Mouse (Mus musculus) hindbrain, postnatal 0 days (tissue): ENCODE results near the gene Nfxl1. TPM values are rescaled to one million over a fixed set of nuclear protein-coding genes. Genes with fewer than 3 reads are reported as not detected.

Experiments
- ATAC-seq: fragments of 200-750 bp; cut with Nextera tagmentation; 2 replicates; pipeline ENCODE4 v1.8.0; 2017; ENCODE audit warnings: mild to moderate bottlenecking, moderate TSS enrichment, moderate library complexity
- DNase-seq: peaks from one replicate; pipeline ENCODE4 v3.0.0-alpha.2; 2015; ENCODE audit warnings: low spot score
- H3K27ac ChIP-seq: fragments of 300-500 bp; sonication (generic); 2 replicates; pipeline ENCODE4 v1.5.1; 2014; ENCODE audit warnings: mild to moderate bottlenecking
- H3K27me3 ChIP-seq: fragments of 300-500 bp; sonication (generic); 2 replicates; pipeline ENCODE4 v1.6.1; 2014; ENCODE audit warnings: low read length, mixed read lengths; ENCODE audit not compliant: insufficient read depth
- H3K36me3 ChIP-seq: fragments of 300-500 bp; sonication (generic); 2 replicates; pipeline ENCODE4 v1.6.1; 2014; ENCODE audit warnings: low read length, mixed read lengths; ENCODE audit not compliant: insufficient read depth
- H3K4me1 ChIP-seq: fragments of 300-500 bp; sonication (generic); 2 replicates; pipeline ENCODE4 v1.6.1; 2014; ENCODE audit warnings: antibody characterized with exemption, low read length, mixed read lengths; ENCODE audit not compliant: insufficient read depth
- H3K4me2 ChIP-seq: fragments of 300-500 bp; sonication (generic); 2 replicates; pipeline ENCODE4 v1.6.1; 2014; ENCODE audit warnings: low read depth, mild to moderate bottlenecking, low read length, moderate library complexity, mixed read lengths
- H3K4me3 ChIP-seq: fragments of 300-500 bp; sonication (generic); 2 replicates; pipeline ENCODE4 v1.5.1; 2014; ENCODE audit warnings: low read length
- H3K9ac ChIP-seq: fragments of 300-500 bp; sonication (generic); replicated peaks from 2 replicates; pipeline ENCODE4 v1.6.1; 2014; ENCODE audit warnings: mild to moderate bottlenecking, low read length, moderate library complexity, mixed read lengths
- H3K9me3 ChIP-seq: fragments of 300-500 bp; sonication (generic); 2 replicates; pipeline ENCODE4 v1.6.1; 2016; ENCODE audit warnings: low read length, mixed read lengths
- CTCF ChIP-seq: IDR thresholded peaks from 2 replicates; pipeline ENCODE4 v1.5.1; 2016; ENCODE audit warnings: antibody characterized with exemption, control low read depth, low read depth
- WGBS: fragments of 180-500 bp; shearing (Covaris S2); extraction: QIAGEN DNeasy Blood & Tissue Kit; methylation state at CpG from one replicate; pipeline ENCODE4 v1.1.7; 2014; 5-methylcytosine and 5-hydroxymethylcytosine counted together
- polyA plus RNA-seq: library from polyadenylated mRNA; unstranded; fragments of >200 nt; fragmentation: Nextera tagmentation; extraction: Ambion mirVana; gene quantifications from 2 replicates; pipeline ENCODE4 v1.2.1, GENCODE M21; 2015
- total RNA-seq: library from RNA; depleted of rRNA; stranded (reverse); fragments of >200 nt; gene quantifications from 2 replicates; pipeline ENCODE4 v1.2.3, GENCODE M21; 2014

Gene Nfxl1
- total and polyA plus RNA-seq, 2 experiments from 2014 or later = 8.7 to 24.3 TPM

DNA sequence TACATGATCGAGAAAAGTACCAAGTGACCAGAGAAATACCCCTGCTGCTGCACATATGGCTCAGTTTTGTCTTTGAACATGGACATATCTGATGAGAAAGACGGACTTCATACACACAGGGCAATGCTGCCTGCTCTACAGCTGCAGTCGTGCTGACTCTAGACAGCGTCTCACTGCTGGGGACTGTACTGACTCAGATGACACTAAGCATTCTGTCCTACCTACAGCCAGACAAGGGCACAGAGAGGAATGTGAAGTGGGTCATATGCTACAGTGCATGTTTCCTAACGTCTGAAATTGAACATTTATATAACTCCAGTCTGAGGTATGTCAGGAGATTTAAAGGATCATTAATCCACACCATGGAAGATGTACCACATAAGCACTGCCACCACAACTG lies 45.7 kb downstream of the Nfxl1 start:
- no peak overlapping the region for H3K27ac ChIP-seq
- H3K27me3 ChIP-seq = no peaks in the 10 kb centered on the region
- H3K4me1 ChIP-seq = no peaks in the 10 kb centered on the region
- no peak for ATAC-seq
- H3K9me3 ChIP-seq = no peaks in the 10 kb centered on the region
- no peak overlapping the region for H3K9ac ChIP-seq
- 89% methylated on average over 5 of the region's 5 CpGs for WGBS
- H3K36me3 ChIP-seq = peaks cover 12% of the 10 kb centered on the region
- no peak overlapping the region for H3K4me2 ChIP-seq
- no peak overlapping the region for H3K4me3 ChIP-seq
- DNase-seq = no peak
- TF ChIP-seq CTCF = no peak

GRCm38 (mm10) chr5:72505740-72506139 lies 53.7 kb downstream of the Nfxl1 start:
- no peak overlapping the region for H3K4me3 ChIP-seq
- H3K27me3 ChIP-seq = peaks cover 19% of the 10 kb centered on the region
- no peak overlapping the region for H3K9ac ChIP-seq
- no peaks in the 10 kb centered on the region for H3K36me3 ChIP-seq
- peak; percentile 72 for TF ChIP-seq CTCF
- H3K4me2 ChIP-seq = no peak overlapping the region
- ATAC-seq (0 out of 2 replicates have a peak, but pooled peaks have one; percentile 4), DNase-seq (peak; percentile 79)
- WGBS = 74% methylated on average over 5 of the region's 5 CpGs
- H3K9me3 ChIP-seq = no peaks in the 10 kb centered on the region
- no peaks in the 10 kb centered on the region for H3K4me1 ChIP-seq
- no peak overlapping the region for H3K27ac ChIP-seq

- 1% methylated on average over 61 of the region's 64 CpGs for WGBS
- TF ChIP-seq CTCF = no peak
- H3K27me3 ChIP-seq = peaks cover 19% of the 10 kb centered on the region
- H3K9me3 ChIP-seq = no peaks in the 10 kb centered on the region
- no peaks in the 10 kb centered on the region for H3K4me1 ChIP-seq
- no peak within 1 kb of the TSS for H3K9ac ChIP-seq
- H3K4me2 ChIP-seq = peak within 1 kb of the TSS; percentile 58
- H3K27ac ChIP-seq = no peak within 1 kb of the TSS
- no peaks in the 10 kb centered on the region for H3K36me3 ChIP-seq
- DNase-seq (peak; percentile 10), ATAC-seq (peak; percentile 37)
- H3K4me3 ChIP-seq = peak within 1 kb of the TSS; percentile 38
Measured at GRCm38 (mm10) chr5:72503531-72504523, 55.7 kb downstream of the Nfxl1 start, which contains the start of gene Corin. TSS of gene Corin (minus strand) at chr5:72504473.

DNA sequence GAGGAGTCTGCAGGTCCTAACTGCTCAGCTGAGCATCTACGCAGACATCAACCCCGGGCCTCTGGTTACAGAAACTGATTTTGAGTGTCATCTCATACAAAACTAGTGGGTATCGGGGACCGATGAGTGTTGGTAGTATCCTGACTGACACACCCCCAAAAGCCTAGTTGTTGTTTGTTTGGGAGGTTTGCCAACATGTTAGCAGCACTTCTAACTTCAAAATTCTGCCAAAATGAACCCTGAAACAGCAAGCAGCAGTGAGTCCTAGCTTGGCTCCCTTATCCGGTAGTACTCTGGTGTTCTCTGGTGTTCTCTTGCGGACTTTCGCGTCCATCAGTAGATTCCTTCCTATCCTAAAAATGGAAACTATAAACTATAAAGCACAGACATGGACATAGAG lies 56.7 kb downstream of the Nfxl1 start:
- Histone ChIP-seq H3K36me3 (no peaks in the 10 kb centered on the region), H3K9me3 (no peaks in the 10 kb centered on the region), H3K4me3 (no peak overlapping the region), H3K4me1 (no peaks in the 10 kb centered on the region), H3K9ac (no peak overlapping the region), H3K4me2 (peak overlapping the region; percentile 58; the same call in 1 of the 2 replicates), H3K27ac (no peak overlapping the region), H3K27me3 (peaks cover 19% of the 10 kb centered on the region)
- DNase-seq (no peak), ATAC-seq (no peak)
- TF ChIP-seq CTCF = no peak
- WGBS = 74% methylated on average over 8 of the region's 8 CpGs

DNA sequence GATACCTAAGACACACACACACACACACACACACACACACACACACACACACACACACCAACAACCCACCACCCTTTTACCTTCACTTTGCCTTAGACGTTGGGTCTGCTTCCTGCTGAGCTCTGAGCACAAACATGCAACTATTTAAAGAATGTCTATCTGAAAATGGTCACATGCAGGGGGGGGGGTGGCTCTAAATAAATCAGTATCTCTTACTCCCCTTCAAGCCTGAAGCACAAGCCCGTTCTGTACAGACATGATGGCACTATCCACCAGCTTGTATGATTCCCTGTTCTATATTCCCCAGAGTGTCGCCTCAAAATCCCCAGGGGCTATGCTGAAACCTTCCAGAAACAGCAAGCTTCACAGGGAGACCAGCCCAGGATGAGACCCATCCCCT lies 57.7 kb downstream of the Nfxl1 start:
- Histone ChIP-seq H3K4me1 (no peaks in the 10 kb centered on the region), H3K4me2 (no peak overlapping the region), H3K27me3 (peaks cover 19% of the 10 kb centered on the region), H3K4me3 (no peak overlapping the region), H3K9ac (no peak overlapping the region), H3K27ac (no peak overlapping the region), H3K36me3 (no peaks in the 10 kb centered on the region), H3K9me3 (no peaks in the 10 kb centered on the region)
- WGBS = 56% methylated on average over 3 of the region's 3 CpGs
- TF ChIP-seq CTCF = no peak
- DNase-seq (no peak), ATAC-seq (no peak)

GRCm38 (mm10) chr5:72498271-72498670 lies 61.2 kb downstream of the Nfxl1 start:
- H3K4me3 ChIP-seq = no peak overlapping the region
- peaks cover 3% of the 10 kb centered on the region; the same call in 1 of the 2 replicates for H3K27me3 ChIP-seq
- H3K27ac ChIP-seq = no peak overlapping the region
- H3K36me3 ChIP-seq = no peaks in the 10 kb centered on the region
- H3K4me1 ChIP-seq = no peaks in the 10 kb centered on the region
- TF ChIP-seq CTCF = no peak
- no peak for ATAC-seq
- 72% methylated on average over 10 of the region's 10 CpGs for WGBS
- DNase-seq = no peak
- no peaks in the 10 kb centered on the region for H3K9me3 ChIP-seq
- no peak overlapping the region for H3K4me2 ChIP-seq
- no peak overlapping the region for H3K9ac ChIP-seq

- no peak for DNase-seq
- Histone ChIP-seq H3K4me2 (no peak overlapping the region), H3K4me3 (no peak overlapping the region), H3K36me3 (no peaks in the 10 kb centered on the region), H3K27ac (no peak overlapping the region), H3K27me3 (no peaks in the 10 kb centered on the region), H3K9me3 (no peaks in the 10 kb centered on the region), H3K4me1 (no peaks in the 10 kb centered on the region), H3K9ac (no peak overlapping the region)
- ATAC-seq = no peak
- WGBS = 71% methylated on average over 4 of the region's 4 CpGs
- no peak for TF ChIP-seq CTCF
Measured at GRCm38 (mm10) chr5:72496756-72497155, 62.7 kb downstream of the Nfxl1 start.
